Mouse (Mus musculus) liver, embryonic 18 days (tissue): ENCODE measurements around the gene Smtn. TPM values are rescaled to one million over a fixed set of nuclear protein-coding genes. Genes with fewer than 3 reads are reported as not detected.

ENCODE experiments used
- polyA plus RNA-seq: library from polyadenylated mRNA; depleted of rRNA; stranded (reverse); fragments of >200 nt; gene quantifications from 2 replicates; pipeline ENCODE4 v1.2.3, GENCODE M21; 2012; rRNA removed

Gene Smtn
- polyA plus RNA-seq: 3.0 and 3.1 TPM in 2 replicates

GRCm38 (mm10) chr11:3540451-3541085 is at the start of gene Smtn:
Gene Smtn (minus strand): TSS chr11:3540612.

GRCm38 (mm10) chr11:3514529-3515054 is 25.8 kb downstream of the Smtn start, which contains the start of gene Selenom:
Gene Selenom (plus strand): TSS chr11:3514684.

GRCm38 (mm10) chr11:3487952-3488570 is 52.4 kb downstream of the Smtn start, which contains the start of gene Pla2g3:
Gene Pla2g3 (plus strand): TSS chr11:3488284.

Other genes with a start within 250 kb of the Smtn start
- gene Pik3ip1, start 210.2 kb downstream of the Smtn start, polyA plus RNA-seq: 1.7 and 1.8 TPM in 2 replicates
- 7.5 and 8.3 TPM in 2 replicates for gene Limk2, start 131.4 kb downstream of the Smtn start, polyA plus RNA-seq
- 10.4 and 11.3 TPM in 2 replicates for gene Rnf185, start 88.2 kb downstream of the Smtn start, polyA plus RNA-seq
- gene Pla2g3, start 52.3 kb downstream of the Smtn start, polyA plus RNA-seq: 0.07 TPM in 2 replicates
- 0.81 and 1.1 TPM in 2 replicates for gene Inpp5j, start 35.8 kb downstream of the Smtn start, polyA plus RNA-seq
- gene Selenom, start 25.9 kb downstream of the Smtn start, polyA plus RNA-seq: 11.6 and 13.5 TPM in 2 replicates
- 5.4 and 6.4 TPM in 2 replicates for gene Morc2a, start 108.6 kb upstream of the Smtn start, polyA plus RNA-seq